Mouse (Mus musculus) kidney, adult 2 months (tissue): ENCODE results near the gene Mtmr4.

Experiments
- CTCF ChIP-seq: fragments of 200-500 bp; conservative IDR thresholded peaks from 2 replicates; pipeline ENCODE4 v1.5.1; 2011; ENCODE audit warnings: low read depth, mild to moderate bottlenecking, control low read depth, low read length, moderate library complexity, mixed read lengths; ENCODE audit not compliant: insufficient read depth, insufficient read length
- POLR2A ChIP-seq: fragments of 200-500 bp; IDR thresholded peaks from one replicate; pipeline ENCODE4 v1.6.1; 2011; ENCODE audit warnings: low read depth, low read length, control low read depth

- TF ChIP-seq POLR2A (no peak), CTCF (no peak)
These were observed 62.7 kb downstream of the Mtmr4 start for GRCm38 (mm10) chr11:87654693-87655092.
